In the genomic region with DNA sequence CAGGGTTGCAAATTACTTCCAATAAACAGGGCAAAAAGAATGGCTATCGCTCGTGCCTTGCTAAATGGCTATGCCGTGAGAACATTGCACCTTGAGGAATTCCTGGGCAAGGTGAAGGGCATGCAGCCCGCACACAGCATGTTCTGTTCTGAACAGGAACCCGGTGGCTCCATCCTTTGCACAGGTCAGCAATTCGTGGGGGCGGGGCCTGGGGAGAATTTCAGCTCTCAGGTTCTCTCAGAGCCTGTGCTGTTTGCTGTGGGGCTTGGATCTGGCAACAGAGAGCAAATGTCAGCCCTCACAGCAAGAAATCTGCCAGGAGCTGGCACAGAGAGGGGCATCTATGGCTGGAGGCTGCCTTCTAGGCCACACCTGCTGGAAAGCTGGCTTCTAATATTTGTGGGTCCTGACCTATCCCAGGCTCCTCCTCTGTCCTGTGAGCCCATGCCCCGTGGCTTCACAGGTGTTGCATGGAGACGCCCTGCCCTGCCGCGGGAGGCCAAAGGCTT, we compare ENCODE assay signal across 9 mouse cellular contexts. TPM values are rescaled to one million over a fixed set of nuclear protein-coding genes. Genes with fewer than 3 reads are reported as not detected.
DNase-seq lines count a peak whose midpoint lies in the region; ATAC-seq lines count a peak whose summit lies in the region.
"Had no signal": no experiment of that assay in that cellular context is flagged by ENCODE, and none has a peak within 500 bp of the region (broad histone marks: within the 10 kb centered on the region; RNA-seq: fewer than 3 reads in every experiment).

No protein-coding gene starts in this region.

- no peak for ATAC-seq in CD4-positive, CD25-positive, alpha-beta regulatory T cell, adult 4 months

- DNase-seq in adrenal gland, postnatal 10 days = peak; percentile 46
- DNase-seq in adrenal gland, postnatal 4 days (ENCODE audit: low spot score in 2 of 2) = no peak
- peak; percentile 36 for DNase-seq in ovary, postnatal 36 days (ENCODE audit: low spot score)
- no peak for DNase-seq in ovary, postnatal 10 days (ENCODE audit: low spot score)
- DNase-seq in kidney, postnatal 14 days = peak; percentile 90
- DNase-seq in testis, postnatal 14 days (ENCODE audit: low spot score) = peak; percentile 43
- no peak for DNase-seq in layer of hippocampus, postnatal 14 days (ENCODE audit: low spot score in 2 of 2)
- DNase-seq: spleen, adult 18-20 months had no signal

RNA-seq across cellular contexts. Expression of a gene that starts 19.7 kb away (rescaled TPM):
- 10 to 100 TPM; 28.4 to 87.1 TPM for total RNA-seq in adrenal gland, postnatal 10 days (2021)
- 10 to 100 TPM; 22.9 to 25.0 TPM for total RNA-seq in adrenal gland, postnatal 4 days (2021)
- 10 to 100 TPM; 24.0 to 27.8 TPM for total RNA-seq in layer of hippocampus, postnatal 14 days (2021)
- polyA plus RNA-seq in CD4-positive, CD25-positive, alpha-beta regulatory T cell, adult 4 months (2017; shearing (Covaris generic)) = 10 to 100 TPM; 13.0 to 18.1 TPM

Comparison
In these comparisons a context has a peak if more than half of its experiments do, and no peak if none do; other contexts are left out.
1. DNase-seq: peak in adrenal gland, postnatal 10 days (single experiment), ovary, postnatal 36 days (single experiment), kidney, postnatal 14 days (single experiment) and testis, postnatal 14 days (single experiment); none in adrenal gland, postnatal 4 days (0 of 2), ovary, postnatal 10 days (single experiment) and layer of hippocampus, postnatal 14 days (0 of 2).